Mouse (Mus musculus): ENCODE results near the gene Palb2. TPM values are rescaled to one million over a fixed set of nuclear protein-coding genes. Genes with fewer than 3 reads are reported as not detected.
A peak's percentile ranks its signal among the peaks of the same experiment; 100 is the strongest.

The Palb2 gene
- polyA plus RNA-seq, 1 experiment from 2014 or later, result 5.6 TPM

DNA sequence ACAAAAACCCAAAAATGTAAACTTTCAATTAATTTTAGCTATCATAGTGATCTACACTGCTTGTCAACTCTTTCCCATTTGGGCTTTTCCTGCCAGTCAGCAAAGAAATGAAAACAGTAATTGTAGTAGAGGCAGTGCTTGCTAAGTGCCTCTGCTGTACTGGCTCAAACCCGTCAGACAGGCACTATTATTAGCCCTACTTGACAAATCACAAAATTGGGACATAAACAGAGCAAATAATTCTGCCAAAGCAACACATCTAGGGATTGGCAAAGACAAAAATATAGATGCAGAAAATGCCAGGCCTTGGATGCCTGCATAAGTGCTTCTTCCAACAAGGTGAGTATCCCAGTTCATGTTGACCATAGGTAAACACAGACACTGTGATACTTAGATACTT is 67.1 kb downstream of the Palb2 start:
- Histone ChIP-seq H3K27ac (replicated peaks; ENCODE audit: low read depth, low read length) (no peak overlapping the region), H3K36me3 (ENCODE audit: control insufficient read depth, insufficient read depth, low read length) (peaks cover 20% of the 10 kb centered on the region), H3K4me1 (ENCODE audit: control insufficient read depth, insufficient read depth, low read length) (peaks cover 23% of the 10 kb centered on the region), H3K4me3 (replicated peaks; ENCODE audit: low read depth, low read length) (peak overlapping the region; percentile 100; the same call in 1 of the 2 replicates), H3K27me3 (ENCODE audit: control insufficient read depth, insufficient read depth, low read length) (no peaks in the 10 kb centered on the region), H3K9ac (replicated peaks; ENCODE audit: low read length) (0 out of 2 replicates have a peak overlapping the region, but pooled peaks have one; percentile 14), H3K9me3 (ENCODE audit: control insufficient read depth, low read length) (no peaks in the 10 kb centered on the region), H3K4me2 (ENCODE audit: low read length) (peak overlapping the region; percentile 85)
- WGBS, result 74% methylated on average over 1 of the region's 1 CpGs
- DNase-seq, result no peak
- no peak for ATAC-seq (ENCODE audit: low FRiP score, low TSS enrichment)

Other genes with a start within 250 kb of the Palb2 start
- 15.4 and 19.8 TPM in 2 replicates for gene Cog7, start 151.3 kb downstream of the Palb2 start, polyA plus RNA-seq (2014; fragmentation: Nextera tagmentation; extraction: Ambion mirVana)
- 33.3 and 38.3 TPM in 2 replicates for gene Gga2, start 111.8 kb downstream of the Palb2 start, polyA plus RNA-seq (2014; fragmentation: Nextera tagmentation; extraction: Ambion mirVana)
- gene Ubfd1, start 65.8 kb downstream of the Palb2 start, polyA plus RNA-seq (2014; fragmentation: Nextera tagmentation; extraction: Ambion mirVana), result 93.0 and 108 TPM in 2 replicates
- 8.2 and 11.0 TPM in 2 replicates for gene Ears2, start 65.7 kb downstream of the Palb2 start, polyA plus RNA-seq (2014; fragmentation: Nextera tagmentation; extraction: Ambion mirVana)
- 583 and 649 TPM in 2 replicates for gene Ndufab1, start 31.1 kb downstream of the Palb2 start, polyA plus RNA-seq (2014; fragmentation: Nextera tagmentation; extraction: Ambion mirVana)
- 152 and 167 TPM in 2 replicates for gene Dctn5, start 56 bp upstream of the Palb2 start, polyA plus RNA-seq (2014; fragmentation: Nextera tagmentation; extraction: Ambion mirVana)
- 12.7 and 21.4 TPM in 2 replicates for gene Plk1, start 26.5 kb upstream of the Palb2 start, polyA plus RNA-seq (2014; fragmentation: Nextera tagmentation; extraction: Ambion mirVana)
- gene Ern2, start 53.2 kb upstream of the Palb2 start, polyA plus RNA-seq (2014; fragmentation: Nextera tagmentation; extraction: Ambion mirVana), result 1.1 and 1.6 TPM in 2 replicates
- 0.59 and 1.3 TPM in 2 replicates for gene Chp2, start 86.5 kb upstream of the Palb2 start, polyA plus RNA-seq (2014; fragmentation: Nextera tagmentation; extraction: Ambion mirVana)
- 110 and 111 TPM in 2 replicates for gene Prkcb, start 155.8 kb upstream of the Palb2 start, polyA plus RNA-seq (2014; fragmentation: Nextera tagmentation; extraction: Ambion mirVana)